Mouse (Mus musculus): Measurements from ENCODE around the gene Vsig8.
A peak's percentile ranks its signal among the peaks of the same experiment; 100 is the strongest.

Vsig8 gene

DNA sequence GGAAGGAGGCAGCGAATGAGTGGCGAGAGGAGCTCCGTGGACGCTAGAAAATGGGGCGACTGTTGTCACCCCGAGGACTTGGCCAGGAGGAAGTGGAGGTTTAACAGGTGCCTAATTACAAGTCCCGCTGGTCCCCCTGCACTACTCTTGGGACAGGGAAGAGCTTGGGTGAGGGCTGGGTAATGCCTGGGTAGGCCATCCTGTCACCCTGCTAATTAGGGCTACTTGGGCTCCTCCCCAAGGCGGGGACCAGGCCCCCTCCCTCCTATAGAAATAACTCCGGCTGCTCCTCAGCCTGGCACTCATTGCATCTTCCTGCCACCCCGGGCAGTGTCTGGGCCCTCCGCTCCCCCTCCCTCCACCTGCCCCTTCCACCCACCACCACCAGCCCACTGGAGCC, at the start of gene Vsig8:
TSS of gene Vsig8 (plus strand) at position 301 of the 400 bp plus-strand sequence.
- DNase-seq: no peak

DNA sequence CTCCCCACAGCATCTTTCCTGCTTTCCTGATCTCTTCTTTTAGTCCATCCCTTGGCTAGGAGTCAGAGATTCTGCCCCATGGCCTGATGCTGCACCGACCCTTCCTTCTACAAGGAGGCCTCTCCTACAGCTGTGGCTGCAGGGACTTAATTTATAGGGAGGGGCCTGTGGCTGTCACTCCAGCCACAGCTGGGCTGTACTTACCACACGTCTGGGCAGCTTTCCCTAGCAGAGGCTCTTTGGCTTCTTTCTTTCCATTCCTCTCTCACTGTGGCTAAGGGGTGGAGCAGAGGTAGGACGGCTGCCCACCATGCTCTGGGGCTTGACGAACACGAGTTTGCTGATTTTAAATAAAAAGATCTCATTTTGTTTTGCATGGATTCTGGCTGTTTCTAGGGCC, 48.7 kb upstream of the Vsig8 start:
- peak; percentile 76 for DNase-seq

DNA sequence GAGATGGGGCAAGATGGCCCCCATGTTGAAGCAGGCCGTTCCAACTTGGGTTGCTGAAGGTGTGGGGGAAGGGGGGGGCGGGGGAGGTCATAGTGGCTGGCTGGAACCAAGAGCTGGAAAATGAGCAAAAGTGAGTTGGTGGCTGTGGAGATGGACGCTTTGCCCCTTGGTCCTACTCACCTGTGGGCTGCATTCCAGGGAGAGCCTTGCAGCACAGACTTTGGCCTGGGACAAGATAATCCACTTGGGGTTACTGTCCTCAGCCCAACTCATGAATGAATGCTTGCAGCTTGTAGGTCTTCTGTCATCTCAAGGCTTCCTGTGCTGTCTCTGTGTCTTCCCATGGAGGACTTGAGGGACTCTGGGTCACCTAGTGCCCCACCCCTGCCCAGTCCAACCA, 48.0 kb upstream of the Vsig8 start:
- no peak for DNase-seq

DNA sequence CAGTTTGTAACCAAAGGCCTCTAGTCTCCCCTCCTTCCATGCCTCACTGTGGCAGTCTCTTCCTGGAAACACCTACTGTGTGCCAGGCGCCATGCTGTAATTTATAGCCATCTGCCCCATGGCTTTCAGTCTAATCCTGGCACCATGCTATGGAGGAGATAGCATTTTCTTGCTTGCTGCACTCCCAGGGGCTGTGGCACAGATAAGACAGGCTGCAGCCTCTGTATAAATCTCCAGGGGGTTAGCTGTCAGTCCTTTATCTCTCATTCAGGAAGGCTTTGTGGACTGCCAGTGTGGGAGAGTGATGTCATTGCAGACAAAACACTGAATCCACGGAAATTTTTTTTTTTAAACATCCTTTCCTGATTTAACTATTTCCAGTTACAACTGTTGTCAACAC, 47.6 kb upstream of the Vsig8 start:
- DNase-seq: no peak

DNA sequence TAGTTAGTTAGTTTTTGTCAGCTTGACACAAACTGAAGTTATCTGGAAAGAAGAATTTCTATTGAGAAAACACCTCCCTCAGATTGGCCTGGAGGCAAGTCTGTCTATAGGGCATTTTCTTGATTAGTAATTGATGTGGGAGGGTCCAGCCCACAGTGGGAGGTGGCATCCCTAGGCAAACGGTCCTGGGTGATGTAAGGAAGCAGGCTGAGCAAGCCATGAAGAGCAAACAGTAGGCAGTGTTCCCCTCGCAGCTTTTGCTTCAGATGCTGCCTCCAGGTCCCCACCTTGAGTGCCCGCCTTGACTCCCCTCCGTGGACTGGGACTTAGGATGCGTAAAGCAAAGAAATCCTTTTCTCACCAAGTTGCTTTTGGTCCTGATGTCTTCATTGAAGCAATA, 46.5 kb upstream of the Vsig8 start:
- DNase-seq: no peak

DNA sequence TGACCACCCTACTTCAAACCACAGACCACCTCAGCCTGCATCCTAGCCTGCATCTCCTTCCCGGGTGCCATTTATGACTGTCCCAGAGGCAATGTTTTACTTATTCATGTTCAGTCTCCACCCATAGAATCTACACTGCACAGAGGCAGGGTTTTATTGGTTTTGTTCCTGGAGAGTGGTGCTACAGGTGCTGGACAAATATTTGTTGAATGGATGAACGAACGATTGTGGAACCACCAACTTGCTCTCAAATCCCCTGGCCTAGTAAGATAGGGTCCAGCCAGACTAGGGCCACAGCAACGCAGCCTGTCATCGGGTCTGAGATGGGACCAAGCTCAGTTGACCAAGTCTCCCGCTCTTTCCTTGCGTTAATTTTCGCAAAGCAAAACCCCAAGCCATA, 45.8 kb upstream of the Vsig8 start:
- no peak for DNase-seq

DNA sequence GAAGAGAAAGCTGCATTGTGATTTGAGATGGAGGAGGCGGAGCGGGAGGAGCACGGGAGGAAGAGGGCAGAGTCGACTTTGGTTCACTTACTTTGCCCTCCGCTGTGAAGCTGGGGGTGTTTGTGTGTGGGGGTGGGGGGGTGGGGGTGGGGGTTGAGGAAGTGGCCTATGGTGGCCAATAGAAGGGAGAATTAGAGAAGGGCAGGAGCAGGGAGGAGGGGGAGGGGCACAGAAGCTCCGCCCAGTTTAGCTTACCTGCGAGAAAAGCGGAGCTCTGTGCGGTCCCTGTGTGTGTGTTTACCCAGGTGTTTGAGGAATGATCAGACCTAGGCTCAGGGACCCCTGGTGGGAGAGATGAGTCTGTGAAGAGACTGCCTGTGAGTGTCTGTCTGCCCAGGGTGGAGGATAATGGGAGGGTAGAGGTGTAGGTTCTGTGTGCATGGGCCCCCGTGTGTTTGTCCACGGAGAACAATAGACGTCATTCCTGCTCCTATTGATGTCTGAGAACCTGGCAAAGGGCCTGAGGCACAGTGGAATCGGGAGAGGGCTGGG, 45.2 kb upstream of the Vsig8 start:
- DNase-seq: peak; percentile 60

DNA sequence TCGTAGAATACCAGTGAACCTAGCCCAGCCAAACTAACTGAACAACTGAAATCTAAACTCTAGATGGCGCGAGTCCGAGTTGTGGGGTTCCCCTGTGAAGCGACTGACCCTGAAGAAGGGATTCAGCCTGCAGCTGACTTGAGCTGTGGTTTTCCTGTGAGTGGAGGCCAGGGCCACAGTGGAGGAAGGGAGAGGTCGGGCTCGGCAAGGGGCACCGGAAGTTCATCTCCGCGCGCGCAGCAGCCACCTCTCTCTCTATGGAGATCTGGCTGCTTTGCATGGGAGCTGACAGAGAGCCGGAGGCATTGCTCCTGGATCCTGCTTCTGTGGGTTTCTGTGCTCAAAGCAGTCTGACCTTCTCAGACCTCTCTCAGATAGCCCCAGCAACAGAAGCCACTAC, 42.8 kb upstream of the Vsig8 start:
- DNase-seq: peak; percentile 86

DNA sequence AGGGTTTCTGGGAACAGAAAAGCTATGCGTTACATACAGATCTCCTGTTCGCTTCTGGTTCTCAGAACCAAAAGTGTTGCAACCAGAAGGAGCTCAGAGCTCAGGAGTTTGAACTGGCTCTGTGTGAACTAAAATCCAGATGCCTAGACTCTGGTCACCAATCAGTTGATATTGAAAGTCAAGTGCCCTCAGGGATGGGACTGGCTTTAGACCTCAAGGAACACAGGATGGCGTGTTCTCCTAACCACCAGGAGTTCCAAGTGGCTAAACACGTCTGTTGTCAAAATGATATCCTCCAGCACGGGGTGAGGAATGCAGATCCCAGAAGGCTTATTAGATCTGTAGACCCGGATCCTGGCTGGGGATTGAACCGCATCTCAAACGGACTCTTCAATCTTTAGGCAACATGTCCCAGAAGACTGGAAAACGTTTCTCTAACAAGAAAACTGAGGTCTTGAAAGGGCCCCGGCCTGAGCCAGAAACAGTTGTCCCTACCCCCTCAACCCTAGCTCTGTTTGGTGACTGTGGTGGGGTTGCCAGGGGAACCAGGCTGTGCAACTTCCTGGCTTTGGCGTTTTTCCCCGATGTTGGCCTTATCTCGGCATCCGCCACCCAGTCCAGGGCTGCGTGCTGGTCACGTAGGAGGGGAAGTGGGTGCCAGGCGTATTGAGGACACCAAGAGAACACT, 42.1 kb upstream of the Vsig8 start:
- peak; percentile 91 for DNase-seq

DNA sequence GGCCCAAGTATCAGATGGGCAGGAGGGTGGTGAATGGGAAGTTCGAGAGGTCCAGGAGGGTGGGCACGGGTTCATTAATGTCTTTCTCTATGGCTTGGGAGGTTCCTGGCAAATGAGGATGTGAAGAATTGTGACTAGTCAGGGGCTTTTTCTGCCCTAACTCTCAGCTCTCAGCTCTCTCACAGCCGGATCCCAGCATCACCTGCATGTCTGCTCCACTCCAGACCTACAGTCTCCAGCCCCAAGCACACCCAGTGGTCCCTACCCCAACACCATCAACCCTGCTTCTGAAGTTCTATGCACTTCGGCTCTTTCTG, 41.6 kb upstream of the Vsig8 start:
- DNase-seq: no peak

DNA sequence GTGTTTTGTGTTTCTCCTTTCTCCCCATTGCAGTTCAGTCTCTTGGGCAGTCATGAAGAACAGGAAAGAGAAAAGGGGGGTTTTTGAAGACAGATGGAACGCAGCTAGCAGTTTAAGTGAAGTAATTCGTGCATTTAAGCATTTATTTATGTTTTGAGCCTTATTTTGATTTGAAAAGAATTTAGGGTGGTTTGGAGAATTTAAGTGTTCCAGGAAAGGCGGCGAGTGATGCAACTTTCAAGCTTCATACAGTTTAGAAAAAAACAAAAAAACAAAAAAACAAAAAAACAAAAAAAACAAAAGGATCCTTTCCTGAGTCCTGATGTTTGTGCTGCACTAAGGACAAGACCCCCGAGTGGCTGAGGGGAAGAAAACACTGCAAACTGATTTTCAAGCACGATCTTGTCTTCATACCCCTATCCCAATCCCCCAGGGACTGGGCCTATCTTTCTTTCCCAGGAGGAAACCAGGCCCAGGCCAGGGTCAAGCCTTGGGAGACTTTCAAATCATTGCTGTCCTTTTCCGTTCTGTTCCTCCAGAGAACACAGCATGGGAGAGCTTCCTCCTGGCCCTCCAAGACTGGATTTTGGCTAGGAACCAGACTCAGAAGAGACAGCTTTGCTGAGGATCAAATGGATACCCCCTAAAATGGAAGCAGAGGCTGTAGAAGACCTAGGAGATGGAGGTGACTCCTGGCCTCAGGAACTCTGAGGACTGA, 41.0 kb upstream of the Vsig8 start:
- DNase-seq: no peak

DNA sequence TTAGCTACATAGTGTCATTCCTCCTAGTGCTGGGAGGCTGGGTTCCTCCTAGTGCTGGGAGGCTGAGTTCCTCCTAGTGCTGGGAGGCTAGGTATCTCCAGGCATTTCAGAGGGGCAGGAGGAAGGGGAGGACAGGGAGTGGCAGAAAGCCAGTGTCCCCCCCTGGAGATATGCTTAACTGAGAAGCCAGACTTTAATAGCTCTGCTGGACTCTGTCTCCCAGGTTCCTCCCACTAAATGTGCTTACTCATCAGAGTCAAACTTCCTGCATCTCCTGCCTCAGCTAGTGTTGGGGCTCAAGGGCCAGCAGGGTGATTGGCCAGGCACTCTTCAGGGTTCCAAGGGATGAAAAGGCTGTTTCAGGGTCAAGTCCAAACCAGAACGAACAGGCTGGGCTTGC, 40.3 kb upstream of the Vsig8 start:
- DNase-seq: no peak

DNA sequence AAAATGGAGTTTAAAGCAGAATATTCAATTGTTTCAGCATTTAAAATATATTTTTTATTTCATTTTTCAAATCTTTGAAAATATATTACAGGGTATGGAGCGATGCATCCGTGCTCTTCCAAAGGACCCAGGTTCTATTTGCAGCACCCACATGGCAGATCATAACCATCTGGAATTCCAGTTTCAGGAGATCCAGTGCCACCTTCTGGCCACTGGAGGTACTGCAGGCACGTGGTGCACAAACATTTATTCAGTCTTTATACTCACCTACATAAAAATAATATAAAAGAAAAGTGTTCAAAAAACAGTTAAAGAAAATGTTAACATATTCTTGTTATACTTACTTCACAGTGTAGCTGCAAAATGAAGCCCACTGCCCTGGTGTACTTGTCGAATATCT, 37.7 kb upstream of the Vsig8 start:
- DNase-seq: peak; percentile 25

DNA sequence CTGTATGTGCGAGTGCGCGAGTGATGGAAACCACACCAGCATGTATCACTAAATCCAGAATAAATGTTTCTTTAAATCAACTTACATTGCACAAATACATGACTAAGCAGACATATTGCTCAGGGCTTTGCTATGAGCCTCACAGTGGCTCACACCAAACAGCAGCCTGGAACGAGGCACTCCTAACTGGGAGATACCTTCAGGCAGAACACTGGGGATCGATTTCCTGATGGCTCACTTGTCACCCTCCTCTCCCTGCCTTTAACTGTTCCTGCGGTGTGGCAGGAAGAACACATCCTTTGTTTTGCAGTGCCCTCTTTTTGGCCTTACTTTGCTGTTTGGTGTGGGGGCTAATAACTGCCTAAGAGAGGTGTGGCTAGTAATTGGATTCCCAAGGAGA, 36.1 kb upstream of the Vsig8 start:
- no peak for DNase-seq

DNA sequence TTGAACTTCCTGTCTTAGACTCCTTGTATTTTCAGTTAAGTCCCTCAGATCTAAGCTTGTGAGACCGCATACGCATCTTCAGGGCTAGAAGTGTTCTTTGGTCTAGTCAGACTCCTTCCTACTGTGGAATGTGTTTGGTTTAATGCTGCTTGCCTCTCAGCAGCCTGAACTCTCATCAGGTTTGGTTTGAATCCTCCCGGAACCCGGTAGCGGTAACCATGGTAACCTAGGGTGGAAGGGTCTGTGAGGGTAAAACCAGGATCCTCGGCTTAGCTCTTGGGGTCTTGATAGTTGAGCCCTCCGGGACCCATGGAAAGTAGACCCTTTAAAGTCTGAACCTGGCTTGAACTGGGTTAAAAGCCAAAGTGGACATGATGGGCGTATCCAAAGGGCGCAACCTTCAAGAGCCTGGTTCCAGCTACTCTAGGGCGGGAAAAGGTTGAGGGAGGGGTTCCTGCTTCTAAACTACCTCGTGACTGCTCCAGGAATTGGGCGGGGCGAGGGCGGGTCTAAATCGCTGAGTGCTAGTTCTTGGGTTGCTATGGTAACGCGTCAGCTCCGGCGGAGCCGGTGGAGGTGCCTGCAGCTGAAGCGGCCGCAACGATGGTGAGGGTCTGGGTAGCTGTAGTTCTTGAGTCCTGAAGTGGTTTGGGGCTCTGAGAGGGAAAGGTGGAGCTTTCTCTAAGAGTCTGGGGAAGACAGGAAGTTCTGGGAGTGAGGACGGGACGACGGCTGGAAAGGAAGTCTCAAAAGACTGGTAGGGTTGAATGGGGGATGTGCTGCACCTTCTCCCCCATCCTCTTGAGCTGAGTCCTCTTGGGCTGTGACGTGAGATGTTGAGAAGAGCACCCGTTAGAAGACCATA, 34.9 kb upstream of the Vsig8 start, which contains the start of gene Cfap45:
TSS of gene Cfap45 (plus strand) at position 226 of the 865 bp plus-strand sequence.
- DNase-seq: peak; percentile 94

DNA sequence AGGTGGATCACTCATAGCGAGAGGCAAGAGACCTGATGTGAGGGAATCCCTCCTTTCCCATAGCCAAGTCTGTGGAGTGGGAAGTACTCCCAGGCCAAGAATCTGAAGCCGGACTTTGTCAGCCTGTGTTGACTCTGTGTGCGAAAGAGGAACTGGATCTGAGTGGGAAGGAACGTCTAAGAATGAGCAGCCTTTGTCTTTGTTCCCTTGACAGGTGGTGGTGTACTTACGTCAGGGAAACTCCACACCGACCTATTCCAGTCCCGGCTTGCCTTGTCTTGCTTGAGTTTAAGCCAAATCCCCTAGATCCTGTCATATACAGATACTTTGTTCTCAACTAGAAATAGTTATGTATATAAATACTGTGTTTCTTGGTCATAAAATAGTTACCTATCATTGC, 33.2 kb upstream of the Vsig8 start:
- no peak for DNase-seq

DNA sequence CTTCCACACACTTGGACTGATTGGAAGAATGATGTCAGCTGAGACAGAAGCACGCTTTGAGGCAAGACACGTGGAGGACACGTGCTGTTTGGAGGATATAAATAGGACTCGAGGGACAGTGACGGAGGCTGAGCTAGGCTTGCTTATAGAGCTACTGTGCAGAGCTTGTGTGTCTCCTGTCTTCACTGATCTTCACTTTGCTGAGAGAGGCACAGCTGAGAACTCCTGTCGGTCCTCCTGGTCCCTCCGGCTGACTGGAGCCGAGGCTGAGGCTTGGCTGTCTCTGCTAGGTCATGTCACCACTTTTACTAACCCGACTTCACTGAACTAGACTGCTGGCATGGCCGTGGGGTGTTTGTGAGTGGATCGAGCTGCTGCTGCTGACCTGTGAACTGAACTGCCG, 32.0 kb upstream of the Vsig8 start:
- DNase-seq: peak; percentile 88

DNA sequence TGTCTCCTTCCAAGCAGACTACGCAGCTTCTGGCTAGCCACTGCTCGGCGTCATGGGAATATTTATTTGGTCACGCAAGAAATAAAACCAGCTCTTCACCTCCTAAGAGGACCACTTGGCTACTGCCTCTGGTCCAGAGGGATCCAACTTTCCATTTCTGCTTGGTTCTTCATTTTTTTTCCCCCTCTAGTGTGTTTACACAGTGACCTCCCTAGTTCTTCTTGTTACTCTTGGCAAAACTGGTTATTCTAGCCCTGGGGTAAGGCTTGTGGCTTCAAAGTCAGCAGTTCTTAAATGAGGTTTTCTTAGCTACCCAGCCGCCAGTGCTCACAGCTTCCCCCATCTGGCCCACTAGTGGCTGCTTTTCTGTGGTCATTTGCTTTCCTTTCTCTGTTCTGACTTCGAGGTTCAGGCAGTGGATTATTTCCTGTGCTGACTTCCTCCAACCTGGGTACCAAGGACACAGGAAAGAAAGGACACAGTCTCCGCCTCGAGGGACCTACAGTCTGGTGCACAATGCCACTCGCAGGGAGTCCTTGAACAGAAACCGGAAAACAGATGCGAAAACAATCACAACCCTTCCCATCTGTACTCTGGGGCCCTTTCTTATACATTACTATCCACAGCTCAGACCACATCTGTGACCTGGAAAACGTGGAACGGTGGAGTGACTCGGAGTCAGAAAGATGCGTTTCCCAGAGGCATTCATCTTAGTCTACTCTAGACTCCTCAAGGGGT, 30.5 kb upstream of the Vsig8 start:
- DNase-seq: peak; percentile 76

DNA sequence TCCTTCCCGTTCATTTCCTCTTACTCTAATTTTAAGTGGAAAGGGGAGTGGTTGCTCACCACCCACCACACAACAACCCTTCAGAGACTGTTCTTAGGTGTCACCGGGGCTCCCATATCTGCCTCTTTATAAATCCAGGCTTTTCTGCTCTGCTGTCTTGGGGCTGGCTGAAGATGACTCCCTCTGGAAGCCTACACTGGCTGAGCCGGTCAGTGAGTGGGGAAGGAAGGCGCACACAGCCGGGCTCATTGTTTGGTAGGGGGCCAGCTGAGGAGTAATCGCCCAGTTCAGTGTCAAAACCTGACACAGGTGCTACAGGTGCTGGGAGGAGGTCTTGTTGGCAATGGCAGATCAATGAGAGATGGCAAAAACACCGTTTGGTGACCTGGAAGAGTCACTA, 29.8 kb upstream of the Vsig8 start:
- no peak for DNase-seq

DNA sequence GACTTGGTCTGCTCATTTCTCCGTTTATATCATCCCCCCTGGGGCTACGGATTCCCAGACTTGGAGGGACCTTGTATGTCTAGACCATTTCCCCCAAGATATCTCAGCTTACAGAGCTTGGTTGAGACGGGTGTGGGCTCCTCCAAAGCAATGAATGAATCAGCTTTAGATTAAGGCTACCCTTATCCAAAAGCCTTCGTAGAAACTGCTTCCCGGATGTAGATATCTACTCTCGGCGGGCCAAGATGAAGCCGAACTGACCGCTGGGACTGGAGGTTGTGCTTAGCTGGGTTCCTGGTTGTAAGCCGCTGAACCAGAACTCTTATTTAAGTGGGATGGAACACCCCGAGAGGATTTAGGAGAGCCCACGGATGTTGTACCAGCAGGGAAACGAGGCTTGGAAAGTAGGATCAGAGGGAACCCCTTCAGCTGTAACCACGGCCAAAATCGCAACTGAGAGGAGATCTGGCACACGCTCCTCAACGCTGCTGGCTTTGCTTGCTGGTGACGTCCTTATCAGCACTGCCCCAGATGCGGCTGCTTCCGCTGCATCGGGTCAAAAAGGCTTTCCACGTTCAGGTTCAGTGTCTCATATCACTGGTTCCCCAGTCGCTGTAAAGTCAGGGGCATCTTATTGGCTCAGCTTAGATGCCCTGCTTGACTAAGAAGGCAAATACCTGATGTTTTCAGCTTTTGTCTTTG, 29.2 kb upstream of the Vsig8 start:
- peak; percentile 72 for DNase-seq

DNA sequence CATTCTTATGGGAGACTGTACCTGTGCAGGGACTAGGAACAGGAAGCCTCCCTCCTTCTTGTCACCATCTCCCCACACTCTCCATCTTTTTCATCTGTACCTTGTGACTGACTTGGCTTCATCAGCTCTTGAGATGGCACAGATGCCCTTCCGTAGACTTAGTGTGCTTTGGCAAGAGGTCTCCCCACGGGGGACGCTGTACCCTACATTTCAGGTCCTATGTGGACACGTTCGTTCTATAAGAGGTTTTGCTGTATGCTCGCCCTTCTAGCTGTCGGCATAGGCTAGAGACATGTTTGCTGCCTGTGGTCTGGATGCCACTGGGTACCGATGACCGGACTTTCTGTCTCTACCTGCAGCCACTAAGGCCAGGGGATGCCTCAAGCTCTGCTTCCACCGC, 28.3 kb upstream of the Vsig8 start:
- DNase-seq: no peak

DNA sequence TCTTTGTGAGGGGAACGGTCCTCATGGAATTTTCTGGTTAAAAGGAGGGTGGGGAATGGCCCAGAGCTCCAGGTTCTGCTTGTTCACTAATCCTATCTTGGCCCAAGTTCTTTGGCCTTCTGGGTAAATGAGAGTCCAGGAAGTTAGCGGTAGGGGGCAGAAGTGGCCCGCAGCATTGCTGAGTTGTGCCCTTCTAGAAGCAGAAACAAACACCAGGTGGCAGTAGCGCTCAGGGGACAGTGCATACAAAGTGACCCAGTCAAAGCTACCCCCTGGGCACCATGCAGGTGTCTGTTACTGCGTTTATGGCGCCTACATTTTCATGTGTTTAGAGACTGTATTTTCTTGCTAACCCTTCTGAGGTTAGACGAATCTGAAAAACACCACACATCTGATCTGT, 27.0 kb upstream of the Vsig8 start:
- DNase-seq: peak; percentile 96
